Mouse (Mus musculus) C2C12 (cell line): Measurements from ENCODE around the gene Tekt1.

Source experiments
- CEBPB ChIP-seq: IDR thresholded peaks from one replicate; pipeline ENCODE4 v1.6.1; 2011; ENCODE audit warnings: low read depth, mild to moderate bottlenecking, control low read depth, moderate library complexity
- CTCF ChIP-seq: IDR thresholded peaks from one replicate; pipeline ENCODE4 v1.5.1; 2011; ENCODE audit not compliant: control insufficient read depth, insufficient read depth, insufficient read length
- MAX ChIP-seq: IDR thresholded peaks from one replicate; pipeline ENCODE4 v1.6.1; 2011; ENCODE audit warnings: mild to moderate bottlenecking, control low read depth
- USF1 ChIP-seq: IDR thresholded peaks from one replicate; pipeline ENCODE4 v1.6.1; 2011; ENCODE audit warnings: low read depth, mild to moderate bottlenecking, control low read depth, moderate library complexity

- no peak for TF ChIP-seq MAX
- TF ChIP-seq CTCF: no peak
- TF ChIP-seq USF1: no peak
- TF ChIP-seq CEBPB: no peak
Observed at GRCm38 (mm10) chr11:72349652-72350051, 12.6 kb downstream of the Tekt1 start.
